Comparison of ENCODE assay signal across 9 mouse cellular contexts in genomic region chr4:48691793-48692437, GRCm38 (mm10). TPM values are rescaled to one million over a fixed set of nuclear protein-coding genes. Genes with fewer than 3 reads are reported as not detected.
DNase-seq lines count a peak whose midpoint lies in the region; ATAC-seq and TF ChIP-seq lines count a peak whose summit lies in the region.
"Had no signal": no experiment of that assay in that cellular context is flagged by ENCODE, and none has a peak within 500 bp of the region (broad histone marks: within the 10 kb centered on the region; RNA-seq: fewer than 3 reads in every experiment).

No protein-coding gene starts in this region.

- WGBS in hindbrain, embryonic 14.5 days = 38% methylated on average over 7 of the region's 7 CpGs
- WGBS in midbrain, postnatal 0 days = 35% methylated on average over 7 of the region's 7 CpGs

- H3K9me3 ChIP-seq in hindbrain, embryonic 14.5 days (ENCODE audit: control insufficient read depth, low read length) = no peaks in the 10 kb centered on the region
- H3K9me3 ChIP-seq in midbrain, postnatal 0 days (ENCODE audit: low read length) = no peaks in the 10 kb centered on the region
- H3K9me3 ChIP-seq: liver, embryonic 15.5 days had no signal

- no peaks in the 10 kb centered on the region for H3K36me3 ChIP-seq in hindbrain, embryonic 14.5 days (replicated peaks; ENCODE audit: control insufficient read depth, insufficient read depth)
- no peaks in the 10 kb centered on the region for H3K36me3 ChIP-seq in midbrain, postnatal 0 days (ENCODE audit: insufficient read depth, low read length)
- H3K36me3 ChIP-seq: liver, embryonic 15.5 days had no signal

- no peaks in the 10 kb centered on the region for H3K27me3 ChIP-seq in hindbrain, embryonic 14.5 days (ENCODE audit: control insufficient read depth, insufficient read depth, low read length)
- H3K27me3 ChIP-seq in midbrain, postnatal 0 days (ENCODE audit: insufficient read depth, low read length) = no peaks in the 10 kb centered on the region
- H3K27me3 ChIP-seq: liver, embryonic 15.5 days had no signal

- H3K4me1 ChIP-seq in hindbrain, embryonic 14.5 days (replicated peaks; ENCODE audit: control insufficient read depth, insufficient read depth, low read length) = peaks cover 14% of the 10 kb centered on the region
- H3K4me1 ChIP-seq in midbrain, postnatal 0 days (ENCODE audit: insufficient read depth, low read length) = no peaks in the 10 kb centered on the region
- H3K4me1 ChIP-seq: liver, embryonic 15.5 days had no signal

- no peak overlapping the region for H3K9ac ChIP-seq in hindbrain, embryonic 14.5 days
- H3K9ac ChIP-seq in midbrain, postnatal 0 days (replicated peaks; ENCODE audit: low read length, poor library complexity, severe bottlenecking) = no peak overlapping the region
- H3K9ac ChIP-seq: liver, embryonic 15.5 days had no signal

- H3K27ac ChIP-seq in hindbrain, embryonic 14.5 days = peak overlapping the region; percentile 11
- no peak overlapping the region for H3K27ac ChIP-seq in midbrain, postnatal 0 days (ENCODE audit: low read depth, low read length)
- H3K27ac ChIP-seq: liver, embryonic 15.5 days had no signal

- no peak overlapping the region for H3K4me2 ChIP-seq in hindbrain, embryonic 14.5 days (replicated peaks)
- no peak overlapping the region for H3K4me2 ChIP-seq in midbrain, postnatal 0 days (ENCODE audit: low read depth, low read length, poor library complexity, severe bottlenecking)
- H3K4me2 ChIP-seq: liver, embryonic 15.5 days had no signal

- intact Hi-C loops in left cerebral cortex, postnatal 36 days (cut with DNase I) = loop anchor here (5.0 to 10.0 kb wide), 4 partner anchors 80 to 933 kb away; no protein-coding TSS in a partner anchor

- DNase-seq in heart, adult 11 months = peak; percentile 80
- no peak for DNase-seq in heart, adult 8-10 months (ENCODE audit: low spot score)
- peak; percentile 88 for DNase-seq in R1 (ENCODE audit: low read depth, low spot score)
- DNase-seq in embryo, embryonic 11.5 days (ENCODE audit: low read depth, low spot score) = peak; percentile 54
- DNase-seq in hindbrain, embryonic 14.5 days (ENCODE audit: low spot score) = peak; percentile 84
- DNase-seq in left cerebral cortex, postnatal 36 days (ENCODE audit: low spot score in 2 of 2) = peak; percentile 50 to 62
- peak; percentile 90 for DNase-seq in midbrain, postnatal 0 days (ENCODE audit: low spot score)

- TF ChIP-seq CTCF in midbrain, postnatal 0 days (IDR thresholded peaks at IDR 0.05) = peak; percentile 92

- H3K4me3 ChIP-seq in hindbrain, embryonic 14.5 days (replicated peaks; ENCODE audit: low read length) = no peak overlapping the region
- no peak overlapping the region for H3K4me3 ChIP-seq in midbrain, postnatal 0 days (ENCODE audit: low read depth, low read length)
- H3K4me3 ChIP-seq: liver, embryonic 15.5 days had no signal

- peak; percentile 78 for ATAC-seq in hindbrain, embryonic 14.5 days (ENCODE audit: low FRiP score)
- ATAC-seq in midbrain, postnatal 0 days (ENCODE audit: low FRiP score) = peak; percentile 66
- ATAC-seq in erythroid progenitor cell, adult 5-6 weeks (replicated peaks; ENCODE audit: low FRiP score, poor library complexity, severe bottlenecking) = no peak

RNA-seq across cellular contexts. Expression of gene Cavin4, which starts 28.6 kb away (rescaled TPM):
- 100 to 1,000 TPM; 111 to 133 (median 117) TPM for total RNA-seq in heart, adult 8-10 months (2022)
- polyA plus RNA-seq in hindbrain, embryonic 14.5 days (2014; fragmentation: Nextera tagmentation; extraction: Ambion mirVana) = 1.2 and 1.7 TPM in 2 replicates
- total RNA-seq in left cerebral cortex, postnatal 36 days (2021) = 1 to 10 TPM; 1.4 to 2.3 TPM
- total RNA-seq in midbrain, postnatal 0 days (2014; rRNA removed) = 0.76 and 1.4 TPM in 2 replicates
- 0.79 and 1.0 TPM in 2 replicates for polyA plus RNA-seq in midbrain, postnatal 0 days (2015; fragmentation: Nextera tagmentation; extraction: Ambion mirVana)
- not detected in 2 replicates for total RNA-seq in erythroid progenitor cell, adult 5-6 weeks (2015; ENCODE audit: low replicate concordance)
- total RNA-seq in erythroid progenitor cell, adult 5-6 weeks (2017; ENCODE audit: low replicate concordance) = not detected in 2 replicates

Comparison
In these comparisons a context has a peak if more than half of its experiments do, and no peak if none do; other contexts are left out.
1. RNA of gene Cavin4, which starts 28.6 kb away (total RNA-seq): 111 to 133 TPM in heart, adult 8-10 months; 1.4 to 2.3 TPM in left cerebral cortex, postnatal 36 days, 0.76 to 1.4 TPM in midbrain, postnatal 0 days and not detected in erythroid progenitor cell, adult 5-6 weeks; every median in the first group is over 10 times any median in the second.